Mouse (Mus musculus): ENCODE results near the gene Naf1. TPM values are rescaled to one million over a fixed set of nuclear protein-coding genes. Genes with fewer than 3 reads are reported as not detected.

Naf1 gene
- total and polyA plus RNA-seq, 3 experiments, result 7.3 to 30.6 (median 14.2) TPM

GRCm38 (mm10) chr8:66905000-66905399, 45.0 kb downstream of the Naf1 start:
- H3K9me3 ChIP-seq (replicated peaks; ENCODE audit: low read length), result no peaks in the 10 kb centered on the region
- H3K27ac ChIP-seq (ENCODE audit: insufficient read depth, low read depth), result no peak overlapping the region
- dilution Hi-C loops (cut with MboI; ENCODE audit: extremely low pct_ligation_motif_present, extremely low pct_unique_long_range_greater_than_20kb, low sequenced_read_pairs) (no loop called here), in situ Hi-C loops (cut with MboI; ENCODE audit: low pct_ligation_motif_present, low pct_unique_long_range_greater_than_20kb, low sequenced_read_pairs) (loop anchor here (25.0 kb wide), 1 partner anchor 507 kb away; no protein-coding TSS in a partner anchor)
- H3K79me2 ChIP-seq (replicated peaks; ENCODE audit: control insufficient read depth, extremely low read depth, insufficient read depth, poor library complexity, severe bottlenecking), result no peaks in the 10 kb centered on the region
- no peak overlapping the region for H3K9ac ChIP-seq (ENCODE audit: insufficient read depth, low read depth)
- H3K4me3 ChIP-seq (replicated peaks in 1 of 3; ENCODE audit: low read depth in 2 of 3, low read length in 2 of 3, poor library complexity in 1 of 3), result no peak overlapping the region
- H3K4me2 ChIP-seq (ENCODE audit: insufficient read depth, low read depth, poor library complexity, severe bottlenecking), result no peak overlapping the region
- no peak for DNase-seq (ENCODE audit: extremely low read depth)
- H3K4me1 ChIP-seq (ENCODE audit: control insufficient read depth in 1 of 2, insufficient read depth in 2 of 2), result no peaks in the 10 kb centered on the region
- H3K36me3 ChIP-seq (replicated peaks in 1 of 2; ENCODE audit: control insufficient read depth in 1 of 2, insufficient read depth in 1 of 2, low read length in 1 of 2), result no peaks in the 10 kb centered on the region
- TF ChIP-seq NRF1 (IDR thresholded peaks at IDR 0.05; ENCODE audit: low read depth, low read length), result no peak
- TF ChIP-seq IRF4 (IDR thresholded peaks at IDR 0.05; ENCODE audit: low read depth, low read length), result no peak
- TF ChIP-seq ZNF384 (IDR thresholded peaks at IDR 0.05; ENCODE audit: low read depth, low read length), result no peak
- no peak for TF ChIP-seq MAZ (IDR thresholded peaks at IDR 0.05; ENCODE audit: low read depth, low read length)
- TF ChIP-seq BHLHE40 (IDR thresholded peaks at IDR 0.05; ENCODE audit: low read depth, low read length), result no peak
- TF ChIP-seq MYC (IDR thresholded peaks at IDR 0.05; ENCODE audit: low read depth, low read length), result no peak
- TF ChIP-seq EP300 (IDR thresholded peaks at IDR 0.05; ENCODE audit: low read length), result no peak
- TF ChIP-seq HCFC1 (IDR thresholded peaks at IDR 0.05; ENCODE audit: low read depth, low read length), result no peak
- TF ChIP-seq JUND (conservative IDR thresholded peaks at IDR 0.05; ENCODE audit: low read depth, low read length), result no peak
- TF ChIP-seq POLR2AphosphoS2 (IDR thresholded peaks at IDR 0.05; ENCODE audit: low read depth, low read length), result no peak
- TF ChIP-seq ZKSCAN1 (IDR thresholded peaks at IDR 0.05; ENCODE audit: borderline replicate concordance, low read depth, low read length), result no peak
- no peak for TF ChIP-seq RCOR1 (conservative IDR thresholded peaks at IDR 0.05; ENCODE audit: low read depth, low read length)
- no peak for TF ChIP-seq ETS1 (conservative IDR thresholded peaks at IDR 0.05; ENCODE audit: low read depth, low read length)
- no peak for TF ChIP-seq SMC3 (IDR thresholded peaks at IDR 0.05; ENCODE audit: low read depth, low read length)
- no peak for TF ChIP-seq E2F4 (IDR thresholded peaks at IDR 0.05; ENCODE audit: insufficient replicate concordance, low read depth, low read length)
- TF ChIP-seq JUN (IDR thresholded peaks at IDR 0.05; ENCODE audit: insufficient read depth, low read depth, low read length), result no peak
- TF ChIP-seq RAD21 (IDR thresholded peaks at IDR 0.05; ENCODE audit: low read depth, low read length), result no peak
- TF ChIP-seq USF1 (IDR thresholded peaks at IDR 0.05; ENCODE audit: low read depth, low read length), result no peak
- TF ChIP-seq ZC3H11A (IDR thresholded peaks at IDR 0.05; ENCODE audit: low read depth, low read length), result no peak
- no peaks in the 10 kb centered on the region for H3K27me3 ChIP-seq (replicated peaks)

GRCm38 (mm10) chr8:66905557-66905956, 45.5 kb downstream of the Naf1 start:
- no peak overlapping the region for H3K4me2 ChIP-seq (ENCODE audit: insufficient read depth, low read depth, poor library complexity, severe bottlenecking)
- H3K79me2 ChIP-seq (replicated peaks; ENCODE audit: control insufficient read depth, extremely low read depth, insufficient read depth, poor library complexity, severe bottlenecking), result no peaks in the 10 kb centered on the region
- TF ChIP-seq BHLHE40 (IDR thresholded peaks at IDR 0.05; ENCODE audit: low read depth, low read length) (no peak), MYC (IDR thresholded peaks at IDR 0.05; ENCODE audit: low read depth, low read length) (no peak), ZNF384 (IDR thresholded peaks at IDR 0.05; ENCODE audit: low read depth, low read length) (no peak), ZC3H11A (IDR thresholded peaks at IDR 0.05; ENCODE audit: low read depth, low read length) (no peak)
- H3K27ac ChIP-seq (ENCODE audit: insufficient read depth, low read depth), result no peak overlapping the region
- H3K9me3 ChIP-seq (replicated peaks; ENCODE audit: low read length), result no peaks in the 10 kb centered on the region
- in situ Hi-C loops (cut with MboI; ENCODE audit: low pct_ligation_motif_present, low pct_unique_long_range_greater_than_20kb, low sequenced_read_pairs), result loop anchor here (25.0 kb wide), 1 partner anchor 507 kb away; no protein-coding TSS in a partner anchor
- no peak for DNase-seq (ENCODE audit: extremely low read depth)
- no peak overlapping the region for H3K9ac ChIP-seq (ENCODE audit: insufficient read depth, low read depth)
- H3K27me3 ChIP-seq (replicated peaks), result no peaks in the 10 kb centered on the region
- dilution Hi-C loops (cut with MboI; ENCODE audit: extremely low pct_ligation_motif_present, extremely low pct_unique_long_range_greater_than_20kb, low sequenced_read_pairs), result no loop called here
- H3K36me3 ChIP-seq (replicated peaks in 1 of 2; ENCODE audit: control insufficient read depth in 1 of 2, insufficient read depth in 1 of 2, low read length in 1 of 2), result no peaks in the 10 kb centered on the region
- no peak overlapping the region for H3K4me3 ChIP-seq (replicated peaks in 1 of 3; ENCODE audit: low read depth in 2 of 3, low read length in 2 of 3, poor library complexity in 1 of 3)
- no peaks in the 10 kb centered on the region for H3K4me1 ChIP-seq (ENCODE audit: control insufficient read depth in 1 of 2, insufficient read depth in 2 of 2)

Measured in CH12.LX (cell line).